Mouse (Mus musculus) left cerebral cortex, adult 18-20 months (tissue): ENCODE data around the gene Palmd. TPM values are rescaled to one million over a fixed set of nuclear protein-coding genes. Genes with fewer than 3 reads are reported as not detected.

Experiments used
- DNase-seq, 2 experiments: peaks; one replicate each; pipeline ENCODE4 v3.0.0; 2021 to 2022; ENCODE audit warnings: low spot score in 2 of 2, mixed read lengths in 1 of 2
- total RNA-seq, 2 experiments: library from RNA; stranded (reverse); gene quantifications; 2 replicates each; pipeline ENCODE4 v1.2.3; 2021

Gene Palmd
- total RNA-seq, 2 experiments from 2014 or later: 18.6 to 19.0 TPM

- DNase-seq: peak; percentile 67 to 79
These were observed 62.9 kb downstream of the Palmd start for GRCm38 (mm10) chr3:116905898-116906297.

- peak; percentile 86 to 89 for DNase-seq
These were observed 64.6 kb downstream of the Palmd start for GRCm38 (mm10) chr3:116904158-116904557.

- DNase-seq: no peak
These were observed 75.9 kb downstream of the Palmd start for GRCm38 (mm10) chr3:116892872-116893271.

- no peak for DNase-seq
These were observed 76.6 kb downstream of the Palmd start for GRCm38 (mm10) chr3:116892206-116892563.

DNA sequence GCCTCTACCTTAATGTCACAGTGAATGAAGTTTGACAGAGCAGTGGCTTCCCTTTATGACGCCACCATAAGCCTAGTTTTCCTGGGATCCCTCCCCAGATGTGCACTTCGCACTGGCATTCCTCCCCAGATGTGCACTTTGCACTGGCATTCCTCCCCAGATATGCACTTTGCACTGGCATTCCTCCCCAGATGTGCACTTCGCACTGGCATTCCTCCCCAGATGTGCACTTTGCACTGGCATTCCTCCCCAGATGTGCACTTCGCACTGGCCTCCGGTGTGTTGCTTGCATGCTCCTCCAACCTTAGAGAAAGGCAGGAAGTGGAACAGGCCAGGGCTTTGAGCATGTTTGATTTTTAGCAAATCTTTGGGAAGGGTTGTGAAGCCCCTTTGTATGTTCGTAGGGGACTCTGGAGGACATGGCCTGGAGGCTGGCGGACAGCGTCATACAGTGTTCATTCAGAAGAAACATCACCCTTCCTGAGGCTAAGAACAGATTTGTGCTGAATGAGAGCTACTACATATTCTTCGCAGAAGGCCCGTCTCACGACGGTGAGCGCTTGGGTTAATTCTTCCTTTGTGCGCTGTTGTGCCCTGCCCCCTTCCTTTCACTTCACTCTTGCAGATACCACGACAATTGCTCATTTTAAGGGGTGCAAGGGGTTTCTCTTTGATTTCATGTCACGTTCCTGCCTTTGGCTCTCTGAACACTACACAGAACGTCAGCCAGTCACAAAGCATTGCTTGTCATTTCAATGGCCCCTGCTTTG lies 77.2 kb downstream of the Palmd start:
- DNase-seq: no peak

DNA sequence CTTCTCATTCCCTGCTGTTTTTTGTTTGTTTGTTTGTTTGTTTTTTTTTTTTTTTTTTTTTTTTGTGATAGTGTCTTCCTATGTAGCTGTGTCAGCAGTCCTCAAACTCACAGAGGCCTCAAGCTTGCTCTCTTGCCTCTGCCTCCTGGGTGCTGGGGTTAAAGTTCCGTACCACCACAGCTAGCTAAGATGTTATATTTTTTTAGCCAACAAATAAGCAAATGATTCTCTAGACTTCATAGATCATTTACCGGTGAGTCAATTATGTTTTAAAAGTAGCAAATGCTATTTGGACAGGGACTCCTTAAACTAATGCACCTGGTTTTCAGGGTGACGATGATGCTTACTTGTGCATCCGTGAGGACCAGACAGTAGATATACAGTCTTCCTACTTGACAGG lies 78.2 kb downstream of the Palmd start:
- DNase-seq: no peak

- peak in 1 of 2 experiments; percentile 16 for DNase-seq
These were observed 79.4 kb downstream of the Palmd start for GRCm38 (mm10) chr3:116889358-116889757.

DNA sequence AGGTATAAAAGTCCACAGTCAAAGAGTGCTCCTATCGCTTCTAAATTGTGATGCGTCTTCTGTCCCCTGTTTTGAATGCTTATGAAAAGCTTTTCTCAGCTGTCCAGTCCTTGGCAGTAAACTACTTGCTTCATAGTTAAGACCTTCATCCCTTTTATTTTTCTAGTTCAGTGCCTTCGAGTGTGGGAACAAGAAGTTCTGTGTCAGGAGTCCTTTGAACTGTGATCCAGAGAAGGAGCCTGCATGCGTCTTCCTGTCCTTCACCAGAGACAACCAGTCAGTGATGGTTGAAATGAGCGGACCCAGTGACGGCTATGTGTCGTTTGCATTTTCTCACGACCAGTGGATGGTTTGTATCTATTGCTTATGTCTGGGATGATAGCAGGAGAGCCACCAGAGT lies 83.8 kb downstream of the Palmd start:
- no peak for DNase-seq

DNA sequence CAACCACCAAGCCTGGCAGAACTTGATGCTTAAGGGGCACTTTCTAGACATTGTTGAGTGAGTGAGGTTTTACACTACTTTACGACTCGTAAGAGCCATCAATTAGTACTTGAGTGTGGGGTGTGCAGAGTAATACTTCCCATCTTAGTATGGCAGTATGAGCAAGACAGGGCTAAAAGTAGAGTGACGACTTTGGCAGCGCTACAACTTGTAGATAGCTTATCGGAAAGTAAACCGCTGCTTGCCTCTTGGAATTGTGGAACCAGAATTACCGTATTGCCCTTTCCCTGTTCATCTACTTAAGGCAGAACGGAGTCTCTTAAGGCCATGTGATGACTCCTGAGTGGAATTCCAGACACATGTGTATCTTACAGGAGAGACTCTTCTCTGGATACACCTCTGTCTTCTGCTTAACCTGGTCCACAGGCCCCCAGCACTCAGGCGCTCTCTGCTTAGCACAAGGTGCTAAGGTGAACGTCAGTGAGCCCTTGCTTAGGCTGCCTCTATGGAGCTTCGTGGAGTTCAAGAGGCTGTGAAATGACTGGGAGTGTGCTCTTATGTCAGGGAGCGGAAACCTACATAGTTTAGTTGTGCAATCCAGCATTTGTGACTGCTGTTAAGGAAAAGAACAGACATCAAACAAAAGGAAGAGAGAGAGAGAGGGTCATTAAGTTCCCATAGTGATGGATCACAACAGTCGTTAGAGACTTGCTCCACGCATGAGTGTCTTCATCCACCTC lies 86.4 kb downstream of the Palmd start:
- no peak for DNase-seq

GRCm38 (mm10) chr3:116870372-116870771 lies 98.4 kb downstream of the Palmd start:
- no peak for DNase-seq

Other genes with a start within 250 kb of the Palmd start
- gene Agl, start 160.8 kb downstream of the Palmd start, total RNA-seq: 10 to 100 TPM; 23.4 to 25.7 TPM
- under 1 TPM; 0.26 to 0.77 TPM for gene Frrs1, start 109.5 kb downstream of the Palmd start, total RNA-seq
- gene 4930455H04Rik, start 720 bp downstream of the Palmd start, total RNA-seq: not detected